Mouse (Mus musculus) heart, postnatal 36 days (tissue): ENCODE results near the gene Rgs6. TPM values are rescaled to one million over a fixed set of nuclear protein-coding genes. Genes with fewer than 3 reads are reported as not detected.
A peak's percentile ranks its signal among the peaks of the same experiment; 100 is the strongest.

Source experiments
- DNase-seq, 2 experiments: peaks; one replicate each; pipeline ENCODE4 v3.0.0; 2021 to 2022
- intact Hi-C: fragments of 180-260 bp; cut with DNase I; formaldehyde crosslinking; loops from one replicate; pipeline ENCODE4 v1.15.1; 2025
- total RNA-seq, 2 experiments: library from RNA; stranded (reverse); gene quantifications; 2 replicates each; pipeline ENCODE4 v1.2.3; 2021

The Rgs6 gene
- 10 to 100 TPM; 10.7 to 11.7 TPM for total RNA-seq

DNA sequence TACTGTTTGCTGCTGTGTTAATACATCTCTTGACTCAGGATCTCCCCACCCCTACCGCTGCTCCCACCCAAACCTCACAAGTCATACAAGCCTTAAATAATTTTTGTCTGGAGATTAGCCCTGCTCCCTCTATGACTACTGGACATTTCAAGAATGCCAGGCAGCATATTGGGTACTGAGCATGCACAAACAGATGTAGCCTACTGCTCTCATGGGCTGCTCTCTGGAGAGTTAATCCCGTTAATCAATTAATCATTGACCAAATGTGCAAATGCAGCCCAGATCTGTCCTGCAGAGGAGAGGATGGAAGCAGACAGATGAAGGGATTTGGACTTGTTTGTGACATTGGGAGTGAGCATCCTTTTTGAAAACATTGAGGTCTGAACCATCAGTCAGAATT, at the start of gene Rgs6:
TSS of gene Rgs6 (plus strand) at position 276 of the 400 bp plus-strand sequence.
- DNase-seq, result no peak
- intact Hi-C loops, result no loop called here

DNA sequence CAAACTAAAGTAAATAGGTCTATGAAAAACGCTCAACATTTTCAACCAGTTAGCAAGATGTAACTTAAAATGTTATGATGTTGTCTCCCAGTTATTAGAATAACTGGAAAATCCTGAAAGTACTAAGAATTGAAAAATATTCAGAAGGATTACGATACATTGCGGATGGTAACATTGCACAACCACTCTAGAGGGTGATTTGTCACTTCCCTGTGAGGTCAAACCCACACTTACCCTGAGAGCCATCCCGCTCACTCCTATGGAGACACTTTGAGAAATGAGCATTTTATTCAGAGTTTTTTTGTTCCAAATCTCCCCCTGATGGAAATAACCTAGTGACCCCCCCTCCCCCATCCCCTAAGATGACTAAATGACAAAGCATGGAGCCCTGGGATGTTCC, 41.0 kb upstream of the Rgs6 start:
- no peak for DNase-seq
- intact Hi-C loops, result no loop called here

DNA sequence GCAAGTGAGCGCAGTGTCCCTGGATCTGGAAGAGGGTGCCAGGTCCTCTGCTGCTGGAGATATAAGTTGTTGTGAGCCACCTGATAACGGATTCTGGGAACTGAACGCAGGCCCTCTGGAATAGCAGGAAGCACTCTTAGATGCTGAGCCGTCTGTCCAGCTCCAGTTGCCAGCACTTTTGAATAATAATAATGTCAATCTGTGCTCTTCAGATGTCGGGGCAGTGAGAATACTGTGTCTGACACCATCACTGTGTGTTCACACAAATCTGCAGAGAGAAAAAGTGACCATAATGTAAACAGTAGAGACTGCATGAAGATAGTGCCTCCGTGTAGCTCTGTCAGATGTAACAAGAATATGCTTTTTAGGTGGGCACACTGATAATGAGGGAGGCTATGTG, 38.9 kb upstream of the Rgs6 start:
- intact Hi-C loops, result no loop called here
- DNase-seq, result no peak

DNA sequence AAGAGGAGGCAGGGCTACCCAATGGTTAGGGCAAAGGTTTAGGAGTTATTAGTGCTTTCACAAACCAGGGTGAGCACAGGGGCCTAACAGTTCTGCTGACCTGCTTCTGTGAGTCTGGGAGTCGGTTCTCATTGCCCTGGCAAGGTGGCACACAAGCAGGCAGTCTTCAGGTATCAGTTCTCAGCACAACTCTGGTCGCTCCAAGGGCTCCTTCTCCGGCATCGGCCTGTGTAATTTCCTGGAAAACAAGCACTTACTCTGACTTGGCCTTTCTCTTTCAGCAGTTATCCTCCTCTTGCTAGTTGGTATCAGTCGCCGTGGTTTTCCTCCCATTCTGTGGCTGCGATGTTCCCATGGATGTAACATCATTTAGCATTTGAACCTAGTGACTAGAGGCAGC, 38.0 kb upstream of the Rgs6 start:
- intact Hi-C loops, result no loop called here
- DNase-seq, result no peak

DNA sequence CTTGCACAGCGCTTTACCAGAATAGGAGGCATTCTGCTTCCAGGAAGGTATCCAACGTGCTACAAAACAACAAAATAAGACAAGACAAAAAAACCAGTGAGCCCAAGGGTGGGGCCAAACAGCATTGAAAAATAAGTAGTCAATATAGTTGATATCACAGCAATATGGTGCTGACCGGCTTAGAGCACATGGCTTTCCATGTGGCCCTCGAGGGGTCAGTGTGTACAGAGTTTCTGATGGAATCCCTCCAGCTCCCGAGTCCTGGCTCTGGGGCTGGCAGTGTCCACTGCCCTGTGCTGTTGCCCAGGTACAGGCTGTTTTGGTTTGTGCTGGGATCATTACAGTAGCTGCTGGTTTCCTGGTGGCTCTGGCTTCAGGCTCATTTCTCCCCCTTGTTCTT, 35.7 kb upstream of the Rgs6 start:
- intact Hi-C loops, result no loop called here
- no peak for DNase-seq

DNA sequence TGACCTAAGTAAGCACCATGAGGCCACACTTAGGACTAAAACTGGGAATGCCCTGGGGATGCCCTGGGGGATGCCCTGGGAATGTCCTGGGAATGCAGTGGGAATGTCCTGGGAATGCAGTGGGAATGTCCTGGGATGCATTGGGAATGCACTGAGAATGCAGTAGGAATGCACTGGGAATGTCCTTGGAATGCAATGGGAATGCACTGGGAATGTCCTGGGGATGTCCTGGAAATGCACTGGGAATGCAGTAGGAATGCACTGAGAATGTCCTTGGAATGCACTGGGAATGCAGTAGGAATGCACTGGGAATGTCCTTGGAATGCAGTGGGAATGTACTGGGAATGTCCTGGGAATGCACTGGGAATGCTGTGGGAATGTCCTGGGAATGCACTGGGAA, 25.2 kb upstream of the Rgs6 start:
- intact Hi-C loops, result no loop called here
- no peak for DNase-seq

DNA sequence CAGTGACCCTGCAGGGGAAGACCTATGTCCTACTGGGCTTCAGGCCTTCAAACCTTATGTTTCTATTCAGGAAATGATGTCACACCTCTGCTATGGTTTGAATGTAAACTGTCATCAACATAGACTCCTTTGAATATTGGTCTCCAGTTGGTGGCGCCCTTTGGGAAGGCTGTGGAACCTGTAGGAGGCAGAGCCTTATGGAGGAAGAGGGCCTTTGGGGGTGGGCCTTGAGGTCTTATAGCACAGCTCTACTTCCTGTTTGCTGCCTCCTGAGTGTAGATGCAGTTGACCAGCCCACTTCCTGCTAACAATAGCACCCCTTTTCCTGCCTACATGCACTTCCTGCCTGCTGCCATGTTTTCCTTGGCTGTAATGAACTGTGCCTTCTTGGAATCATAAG, 19.7 kb upstream of the Rgs6 start:
- DNase-seq, result no peak
- intact Hi-C loops, result no loop called here

DNA sequence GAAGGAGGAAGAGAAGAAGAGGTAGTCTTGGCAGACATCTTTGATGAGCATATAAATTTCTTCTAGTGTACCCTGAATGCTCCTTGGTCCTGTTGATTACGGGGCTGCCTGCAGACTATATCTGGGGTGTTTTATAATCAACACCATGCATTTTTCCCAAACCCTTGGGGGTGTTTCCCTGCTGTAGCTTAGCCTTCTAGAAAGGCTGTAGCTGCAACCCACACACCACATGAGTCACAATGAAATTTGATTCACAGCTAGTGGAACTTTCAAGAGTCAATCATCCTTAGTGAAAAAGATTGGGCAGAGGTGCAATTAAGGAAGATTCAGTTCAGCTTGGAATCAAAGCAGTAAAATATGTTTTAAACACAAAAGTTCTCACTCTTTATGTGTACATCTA, 15.4 kb upstream of the Rgs6 start:
- intact Hi-C loops, result no loop called here
- DNase-seq, result no peak

DNA sequence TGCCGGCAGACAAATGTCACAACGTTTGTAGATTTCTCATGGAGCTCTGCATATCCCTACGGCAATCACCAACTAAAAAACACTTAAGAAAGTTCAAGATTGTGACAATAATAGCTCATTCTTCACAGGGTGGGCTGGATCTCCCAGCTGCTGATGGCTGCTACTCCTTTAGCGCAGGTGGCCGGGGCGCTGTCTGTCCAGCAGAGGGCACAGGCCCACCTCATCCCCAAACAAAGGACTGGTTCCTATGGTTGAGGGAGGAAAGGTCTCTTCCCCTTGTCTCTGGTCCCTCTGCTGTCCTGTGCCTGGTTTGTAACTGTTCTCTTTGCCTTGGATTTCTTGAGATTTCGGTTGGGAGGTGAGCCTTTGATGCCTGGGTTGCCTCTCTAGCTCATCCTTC, 1.5 kb upstream of the Rgs6 start:
- peak in 1 of 2 experiments; percentile 5 for DNase-seq
- intact Hi-C loops, result loop anchor here (1.0 kb wide), 1 partner anchor 431 kb away; no protein-coding TSS in a partner anchor

DNA sequence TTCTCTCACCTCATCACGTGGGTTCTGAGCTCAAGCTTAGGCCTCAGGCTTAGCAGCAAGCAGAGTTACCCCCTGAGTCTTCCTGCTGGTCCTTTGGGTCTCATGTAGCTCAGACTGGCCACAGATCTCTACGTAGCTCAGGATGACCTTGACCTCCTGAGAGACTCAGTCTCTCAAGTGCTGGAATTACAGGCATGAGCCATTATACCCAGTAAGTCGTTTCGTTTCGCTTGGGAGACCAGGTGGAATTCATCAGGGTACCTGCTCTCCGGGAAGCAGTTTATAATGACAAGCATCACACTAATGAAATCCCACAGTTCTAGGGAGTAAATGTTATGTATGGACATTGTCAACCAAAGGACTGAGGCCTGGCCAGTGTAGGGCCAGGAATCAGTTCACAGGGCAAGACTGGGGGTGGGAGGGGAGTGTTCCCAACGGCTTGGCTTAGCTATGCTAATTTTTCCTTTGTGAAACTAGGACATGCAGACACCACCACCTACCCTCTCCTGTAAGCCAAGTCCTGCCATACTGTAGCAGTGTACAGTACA, 670 bp upstream of the Rgs6 start:
- no peak for DNase-seq
- intact Hi-C loops, result no loop called here

DNA sequence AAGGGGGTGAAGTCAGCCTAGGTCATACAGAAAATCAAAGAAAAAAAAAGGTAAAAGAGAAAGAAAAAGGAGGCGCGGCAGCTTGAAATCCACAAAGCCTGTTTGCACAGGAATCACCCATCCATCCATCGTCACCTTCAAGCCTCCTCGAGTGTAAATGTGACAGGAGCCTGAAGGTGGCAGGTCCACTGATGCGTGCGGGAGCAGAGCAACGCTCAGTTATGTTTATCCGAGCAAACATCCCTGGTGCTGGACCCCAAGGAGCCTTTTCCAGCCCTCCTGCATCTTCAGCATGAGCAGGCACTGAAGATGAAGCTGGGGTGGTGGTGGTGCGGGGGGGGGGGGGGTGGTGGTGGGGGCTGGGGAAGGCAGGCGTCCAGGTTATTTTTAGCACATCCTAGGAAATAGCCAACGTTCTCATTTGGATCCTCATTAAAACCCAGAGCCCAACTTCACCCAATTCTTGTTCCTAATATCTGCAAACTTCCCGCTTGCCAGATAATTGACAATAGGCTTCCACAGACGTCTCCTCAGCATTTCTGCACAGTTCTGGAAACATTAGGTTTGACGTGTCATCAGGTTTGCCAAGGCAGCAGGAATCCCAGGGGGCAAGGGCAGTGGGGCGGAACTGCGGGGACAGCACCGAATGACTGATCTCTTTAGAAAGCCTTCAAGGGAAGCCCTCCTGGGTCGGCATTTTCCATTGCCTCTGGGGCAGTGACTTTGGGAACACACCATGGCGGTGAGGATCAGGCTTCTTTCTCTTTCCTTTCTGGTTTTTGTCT, 946 bp downstream of the Rgs6 start:
- intact Hi-C loops, result no loop called here
- DNase-seq, result no peak

DNA sequence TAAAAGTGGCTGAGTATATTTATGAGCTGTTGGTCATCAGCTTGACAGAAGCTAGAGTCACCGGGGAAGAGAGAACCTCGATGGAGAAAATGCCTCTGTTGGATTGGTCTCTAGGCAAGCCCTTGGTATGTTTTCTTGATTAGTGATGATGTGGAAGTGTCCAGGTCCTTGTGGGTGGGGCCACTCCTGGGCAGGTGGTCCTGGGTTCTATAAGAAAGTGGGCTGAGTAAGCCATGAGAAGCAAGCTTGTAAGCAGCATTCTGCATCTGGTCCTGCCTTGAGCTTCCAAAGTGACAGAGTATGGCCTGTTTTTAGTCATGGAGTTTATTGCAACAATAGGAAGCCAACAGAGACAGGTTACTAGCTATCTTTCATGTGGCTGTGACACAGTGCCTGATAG, 10.9 kb downstream of the Rgs6 start:
- no peak for DNase-seq
- intact Hi-C loops, result no loop called here

DNA sequence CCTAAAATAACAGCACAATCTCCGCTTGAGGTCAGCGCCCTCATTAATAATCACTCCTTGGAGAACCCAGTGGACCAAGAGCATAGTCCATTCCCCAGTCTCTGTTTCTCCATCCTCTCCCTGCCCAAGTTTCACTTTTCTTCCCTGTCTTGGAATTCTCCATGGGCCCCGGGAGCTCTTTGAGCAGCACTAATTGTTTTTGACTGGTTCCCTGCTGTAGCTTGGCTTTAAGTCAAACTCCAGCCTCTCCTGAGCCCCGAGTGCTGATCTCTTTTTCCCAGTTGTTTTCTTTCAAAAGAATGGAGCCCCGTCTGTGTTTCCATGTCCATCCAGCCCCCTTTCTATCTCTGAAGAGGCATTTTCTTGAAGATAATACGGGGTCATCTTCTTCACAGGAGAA, 12.3 kb downstream of the Rgs6 start:
- DNase-seq, result no peak
- intact Hi-C loops, result no loop called here

DNA sequence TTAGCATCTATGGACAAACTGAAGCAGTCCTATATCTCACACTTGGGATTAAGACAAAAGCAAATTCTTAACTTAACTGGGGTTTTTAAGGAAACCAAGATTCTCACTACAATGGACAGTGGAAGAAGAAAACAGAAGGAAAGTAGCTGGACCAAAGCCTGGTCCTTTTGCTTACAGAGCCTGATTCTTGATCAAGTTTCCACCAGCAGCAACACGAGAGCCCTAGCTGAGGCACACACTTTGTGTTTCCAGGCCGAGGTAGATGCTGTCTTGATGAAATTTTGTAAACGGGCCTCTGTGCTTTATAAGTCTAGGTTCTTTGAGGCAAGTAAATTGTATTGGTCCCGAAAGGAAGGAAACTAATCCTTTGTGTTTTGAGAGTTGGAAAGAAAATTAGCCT, 14.7 kb downstream of the Rgs6 start:
- intact Hi-C loops, result no loop called here
- DNase-seq, result no peak

DNA sequence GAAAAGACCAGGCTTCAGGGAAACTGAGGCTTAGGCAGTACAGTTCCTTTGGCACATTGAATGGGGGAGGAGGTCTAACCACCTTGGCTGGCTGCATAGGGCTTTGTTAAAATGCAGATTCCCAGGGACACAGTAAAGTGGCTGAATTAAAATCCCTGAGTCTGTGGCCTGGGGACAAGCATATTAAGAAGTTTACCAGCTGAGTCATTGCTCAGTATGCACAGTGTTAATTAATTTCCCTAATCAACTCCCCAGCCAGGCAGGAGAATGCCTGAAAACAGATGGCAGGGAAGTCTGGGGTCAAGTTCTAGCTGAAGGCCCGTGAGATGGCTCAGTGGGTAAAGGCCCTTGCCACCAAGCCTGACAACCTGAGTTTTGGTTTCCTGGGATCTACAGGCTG, 15.2 kb downstream of the Rgs6 start:
- intact Hi-C loops, result no loop called here
- DNase-seq, result no peak

DNA sequence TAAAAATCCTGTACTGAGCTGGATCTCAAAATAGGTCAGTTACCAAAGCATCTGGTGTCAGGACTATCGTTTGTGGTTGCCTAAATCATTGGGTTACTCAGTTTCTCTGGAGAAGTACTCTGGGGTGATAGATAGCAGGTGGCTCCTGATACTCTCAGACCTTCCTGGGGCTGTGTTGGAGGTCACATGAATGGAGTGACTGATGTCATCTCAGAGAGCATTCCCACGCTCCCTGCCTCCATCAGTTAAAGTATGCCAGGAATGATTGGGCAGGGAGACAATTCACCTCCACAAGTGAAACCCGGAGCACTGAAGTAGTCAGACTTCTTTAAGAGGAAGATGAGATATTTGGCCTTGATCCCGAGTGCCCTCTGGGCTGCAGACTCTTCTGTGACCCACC, 15.9 kb downstream of the Rgs6 start:
- intact Hi-C loops, result no loop called here
- no peak for DNase-seq

DNA sequence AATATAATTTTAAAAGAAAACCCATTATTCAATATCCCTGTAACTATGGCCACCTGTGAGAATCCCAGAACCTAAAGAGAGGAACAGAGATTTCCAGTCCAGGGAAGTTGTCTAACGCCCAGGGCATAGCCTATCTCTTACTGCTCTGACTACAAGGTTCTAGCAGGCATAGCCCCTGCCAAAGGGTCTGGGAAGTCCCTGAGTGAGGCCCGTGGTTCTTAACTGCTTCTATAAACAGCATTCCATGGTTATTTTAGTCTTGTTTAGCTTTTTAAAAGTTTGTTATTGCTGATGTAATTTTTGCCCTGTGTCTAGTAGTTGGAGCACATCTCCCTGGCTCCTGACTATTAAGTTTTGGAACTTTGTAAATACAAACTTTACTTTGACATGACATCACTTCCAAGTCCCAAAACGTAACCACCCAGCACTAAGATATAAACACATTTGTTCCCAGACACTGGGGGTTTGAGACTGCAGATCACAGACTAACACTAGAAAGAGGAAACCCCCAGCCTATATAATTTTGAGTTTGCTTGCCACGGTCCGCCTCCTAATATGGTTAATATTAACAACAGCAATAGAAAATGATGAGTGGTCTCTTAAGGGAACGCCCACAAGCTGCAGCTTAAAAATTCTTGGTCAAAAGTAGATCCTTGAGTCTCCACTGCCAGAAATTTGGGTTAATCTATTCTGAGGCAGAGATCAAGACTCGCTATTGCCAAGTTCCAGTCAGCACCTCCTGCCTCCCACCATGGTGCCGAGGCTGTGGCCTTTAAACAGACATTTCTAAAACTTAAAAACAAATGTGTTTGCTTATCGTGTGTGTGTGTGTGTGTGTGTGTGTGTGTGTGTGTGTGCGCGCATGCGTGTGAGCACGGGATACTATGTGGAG, 24.9 kb downstream of the Rgs6 start:
- intact Hi-C loops, result loop anchor here (10.0 kb wide), 2 partner anchors 332 to 402 kb away; no protein-coding TSS in a partner anchor
- peak; percentile 8 to 13 for DNase-seq

DNA sequence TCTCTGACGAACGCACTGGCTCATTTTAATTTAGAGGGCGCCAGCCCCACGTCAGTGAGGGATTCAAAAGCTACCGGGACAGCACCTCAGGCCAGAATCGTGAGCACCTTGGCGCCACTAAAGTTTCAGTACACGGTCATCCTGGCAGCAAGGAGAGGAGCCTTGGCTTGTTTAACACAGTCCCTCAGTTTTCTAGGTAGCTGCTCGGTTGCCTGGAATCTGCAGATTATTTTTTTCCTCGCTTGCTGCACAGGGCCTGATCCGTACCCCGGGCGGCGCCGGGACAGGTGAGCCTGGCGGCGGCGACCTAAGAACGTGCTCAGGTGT, 28.4 kb downstream of the Rgs6 start:
- intact Hi-C loops, result loop anchor here (10.0 kb wide), 2 partner anchors 328 to 398 kb away; no protein-coding TSS in a partner anchor
- peak in 1 of 2 experiments; percentile 22 for DNase-seq

DNA sequence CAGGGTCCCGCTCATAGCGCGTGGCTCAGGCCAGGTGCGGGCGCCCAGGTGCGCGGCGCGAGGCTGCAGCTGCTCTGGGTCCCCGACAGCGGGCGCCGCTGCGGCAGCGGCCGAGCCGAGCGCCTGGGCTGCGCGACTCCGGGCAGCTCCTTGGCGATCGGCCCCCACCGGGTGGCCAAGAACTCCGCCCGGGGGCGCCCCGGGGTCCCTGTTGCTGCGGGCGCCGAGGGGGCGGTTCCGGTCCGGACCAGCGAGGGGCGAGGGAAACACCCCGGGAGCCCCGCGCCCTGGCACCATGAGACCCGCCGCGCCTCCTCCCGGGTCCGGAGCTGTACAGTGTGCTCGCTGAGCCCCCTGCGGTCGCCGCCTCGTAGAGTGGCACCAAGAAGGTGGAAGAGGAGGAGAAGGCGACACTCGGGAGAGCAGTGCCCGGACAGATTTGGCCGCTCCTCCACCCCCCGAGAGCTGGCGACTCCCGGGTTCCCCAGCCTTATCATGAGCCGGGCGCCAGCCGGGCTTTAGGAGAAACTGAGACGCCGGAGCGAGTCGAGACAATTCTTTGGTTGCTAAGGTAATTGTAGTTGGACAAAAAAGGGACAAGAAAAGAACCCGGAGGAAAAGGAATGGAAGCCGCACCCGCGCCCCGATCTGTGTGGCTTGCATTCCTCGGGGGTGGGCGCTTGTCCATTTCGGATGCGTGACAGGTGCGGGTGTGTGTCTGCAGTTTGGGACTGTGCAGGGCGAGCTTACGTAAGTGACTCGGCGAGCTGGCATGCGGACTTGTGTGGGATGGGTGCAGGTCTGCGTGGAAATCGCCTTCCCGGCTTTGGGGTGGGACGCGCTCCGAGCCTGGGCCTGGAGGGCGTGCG, 29.0 kb downstream of the Rgs6 start:
- intact Hi-C loops, result loop anchor here (10.0 kb wide), 2 partner anchors 328 to 398 kb away; no protein-coding TSS in a partner anchor
- peak; percentile 53 to 58 for DNase-seq

DNA sequence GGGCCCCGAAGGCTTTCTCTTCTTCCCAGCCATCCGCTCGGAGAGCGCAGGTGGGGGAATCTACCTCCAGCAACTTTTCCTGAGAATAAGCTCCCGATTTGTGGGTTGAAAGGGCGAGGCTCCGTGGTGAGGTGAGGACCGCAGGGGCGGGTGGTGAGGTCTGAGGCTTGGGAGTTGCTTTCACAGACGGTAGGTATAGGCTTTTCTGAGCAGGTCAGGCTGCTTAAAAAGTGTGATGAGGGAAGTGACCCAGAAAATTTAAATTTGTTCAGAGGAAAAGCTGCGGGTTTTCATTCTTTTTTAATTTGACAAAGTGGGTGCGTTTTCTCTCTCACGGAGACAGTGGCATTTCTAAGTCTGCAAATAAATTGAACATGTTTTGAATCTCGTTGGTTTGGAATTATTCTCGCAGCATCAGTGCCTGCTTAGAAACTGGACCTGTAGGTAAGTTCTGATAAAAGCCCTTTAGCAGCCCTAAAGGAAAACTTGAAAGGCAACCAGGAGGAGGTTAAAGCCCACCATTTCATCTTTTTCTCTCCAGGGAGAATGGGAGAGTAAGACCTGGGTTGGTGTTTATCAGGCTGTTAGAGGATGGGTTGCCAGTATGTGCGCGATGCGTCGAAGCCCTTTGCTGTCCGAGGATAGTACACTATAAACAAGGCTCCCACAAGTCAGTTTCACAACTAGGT, 29.7 kb downstream of the Rgs6 start:
- intact Hi-C loops, result loop anchor here (10.0 kb wide), 2 partner anchors 327 to 397 kb away; no protein-coding TSS in a partner anchor
- no peak for DNase-seq
